Mouse (Mus musculus): Measurements from ENCODE around the gene Lrrk1. TPM values are rescaled to one million over a fixed set of nuclear protein-coding genes. Genes with fewer than 3 reads are reported as not detected.

The Lrrk1 gene
- polyA plus RNA-seq, 1 experiment from 2014 or later = 3.0 TPM

DNA sequence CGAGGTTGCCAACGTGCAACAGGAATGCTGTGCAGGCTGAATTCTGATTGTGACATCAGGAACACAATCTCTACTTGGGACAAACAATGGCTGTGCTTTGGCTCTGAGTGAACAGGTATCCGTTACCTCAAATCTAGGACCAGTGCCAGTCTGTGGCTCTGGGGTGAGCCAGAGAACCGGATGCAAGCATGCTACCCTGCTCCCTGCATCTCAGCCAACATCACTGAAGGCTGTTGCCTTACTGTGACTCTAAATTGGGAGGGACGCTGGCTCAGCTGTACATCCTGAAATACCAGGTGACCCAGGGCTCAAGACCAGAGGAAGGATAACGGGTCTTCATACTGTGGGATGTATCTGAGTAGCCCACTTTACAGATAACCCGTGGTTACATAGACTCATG is 208.4 kb downstream of the Lrrk1 start:
- no peak for DNase-seq
- WGBS (ENCODE audit: insufficient replicate concordance) = 62% methylated on average over 7 of the region's 7 CpGs
- H3K27ac ChIP-seq (ENCODE audit: low read depth) = no peak overlapping the region
- peaks cover 26% of the 10 kb centered on the region for H3K4me1 ChIP-seq (ENCODE audit: insufficient read depth)
- no peak overlapping the region for H3K4me3 ChIP-seq (ENCODE audit: low read depth, low read length)
- H3K9ac ChIP-seq (replicated peaks) = no peak overlapping the region
- no peaks in the 10 kb centered on the region for H3K27me3 ChIP-seq (ENCODE audit: insufficient read depth, low read length)
- no peaks in the 10 kb centered on the region for H3K9me3 ChIP-seq (ENCODE audit: low read length)
- TF ChIP-seq CTCF (IDR thresholded peaks at IDR 0.05; ENCODE audit: low read depth) = no peak
- peaks cover 3% of the 10 kb centered on the region; the same call in 1 of the 2 replicates for H3K36me3 ChIP-seq (replicated peaks; ENCODE audit: insufficient read depth, low read length)
- no peak overlapping the region for H3K4me2 ChIP-seq (ENCODE audit: low read depth, low read length)
- ATAC-seq = no peak

DNA sequence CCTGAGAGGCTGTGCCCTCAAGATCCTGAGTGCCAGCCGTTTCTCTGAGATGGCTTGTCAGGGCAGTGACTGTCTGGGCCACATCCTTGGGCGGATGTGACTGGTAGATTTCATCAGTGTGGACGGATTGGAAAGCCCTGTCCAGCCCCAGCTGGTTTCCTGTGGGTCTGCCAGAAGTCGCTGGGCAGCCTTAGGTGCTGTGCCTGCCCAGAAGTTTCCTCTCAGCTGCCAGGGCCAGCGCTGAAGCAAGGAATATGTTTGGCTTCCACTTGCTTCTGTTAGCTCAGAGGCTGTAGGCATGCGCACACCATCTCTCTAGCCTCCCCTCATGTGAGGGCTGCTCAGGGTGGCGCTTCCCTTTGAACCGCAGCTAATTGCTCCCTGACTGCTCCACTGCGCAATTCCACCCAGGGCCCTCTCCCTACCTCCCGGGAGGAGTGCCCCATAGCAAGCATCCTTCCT is 209.0 kb downstream of the Lrrk1 start:
- Histone ChIP-seq H3K9ac (replicated peaks) (no peak overlapping the region), H3K27ac (ENCODE audit: low read depth) (peak overlapping the region; percentile 39), H3K4me1 (ENCODE audit: insufficient read depth) (peaks cover 26% of the 10 kb centered on the region), H3K27me3 (ENCODE audit: insufficient read depth, low read length) (no peaks in the 10 kb centered on the region), H3K4me2 (ENCODE audit: low read depth, low read length) (no peak overlapping the region), H3K4me3 (ENCODE audit: low read depth, low read length) (no peak overlapping the region), H3K9me3 (ENCODE audit: low read length) (no peaks in the 10 kb centered on the region), H3K36me3 (replicated peaks; ENCODE audit: insufficient read depth, low read length) (peaks cover 8% of the 10 kb centered on the region; the same call in 1 of the 2 replicates)
- TF ChIP-seq CTCF (IDR thresholded peaks at IDR 0.05; ENCODE audit: low read depth) = no peak
- TF ChIP-seq EP300 (IDR thresholded peaks at IDR 0.05; ENCODE audit: low read depth) = no peak
- ATAC-seq (0 out of 2 replicates have a peak, but pooled peaks have one; percentile 11), DNase-seq (no peak)
- WGBS (ENCODE audit: insufficient replicate concordance) = 27% methylated on average over 10 of the region's 10 CpGs

DNA sequence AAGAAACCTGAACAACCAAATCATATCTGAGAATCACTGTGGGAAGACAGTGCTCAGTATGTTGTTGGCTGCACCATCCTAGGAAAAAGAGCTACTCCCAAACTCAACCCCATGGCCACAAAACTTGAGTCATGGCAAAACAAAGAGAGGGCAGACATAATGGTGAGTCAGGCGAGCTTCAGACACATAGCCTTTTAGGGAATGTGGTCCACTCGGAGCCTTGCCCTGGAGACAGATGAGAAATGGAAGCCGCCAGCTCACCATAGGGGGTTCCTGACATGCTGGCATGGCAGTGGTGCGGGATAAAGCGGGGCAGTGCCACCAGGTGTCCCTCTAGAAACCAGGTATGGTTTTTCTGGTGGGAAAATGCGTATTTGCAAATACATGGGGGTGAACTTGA is 210.0 kb downstream of the Lrrk1 start:
- Histone ChIP-seq H3K4me1 (ENCODE audit: insufficient read depth) (peaks cover 23% of the 10 kb centered on the region), H3K4me3 (ENCODE audit: low read depth, low read length) (no peak overlapping the region), H3K27ac (ENCODE audit: low read depth) (no peak overlapping the region; the same call in 1 of the 2 replicates), H3K9ac (replicated peaks) (no peak overlapping the region), H3K36me3 (replicated peaks; ENCODE audit: insufficient read depth, low read length) (peaks cover 9% of the 10 kb centered on the region; the same call in 1 of the 2 replicates), H3K27me3 (ENCODE audit: insufficient read depth, low read length) (no peaks in the 10 kb centered on the region), H3K4me2 (ENCODE audit: low read depth, low read length) (no peak overlapping the region), H3K9me3 (ENCODE audit: low read length) (no peaks in the 10 kb centered on the region)
- DNase-seq (no peak), ATAC-seq (no peak)
- TF ChIP-seq EP300 (IDR thresholded peaks at IDR 0.05; ENCODE audit: low read depth) = no peak
- no peak for TF ChIP-seq CTCF (IDR thresholded peaks at IDR 0.05; ENCODE audit: low read depth)
- WGBS (ENCODE audit: insufficient replicate concordance) = 79% methylated on average over 6 of the region's 6 CpGs

DNA sequence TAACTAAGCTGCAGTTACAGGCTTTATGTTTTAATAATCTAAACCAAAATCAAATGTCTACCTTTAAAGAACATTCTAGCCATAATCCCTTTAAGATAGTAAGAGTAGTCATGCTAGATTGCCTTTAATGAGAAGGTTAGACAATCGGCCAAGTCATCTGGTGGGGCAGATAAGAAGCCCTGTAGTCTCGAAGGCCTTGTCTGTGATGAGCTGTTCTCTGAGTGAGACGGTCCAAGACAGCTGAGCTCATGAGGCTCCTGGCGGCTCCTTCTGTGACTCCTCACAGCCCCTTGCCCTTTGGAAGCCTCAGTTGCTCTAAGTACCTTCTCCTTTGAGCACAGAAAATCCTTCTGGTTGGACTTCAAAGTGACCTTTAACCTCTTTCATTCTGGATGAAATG is 211.2 kb downstream of the Lrrk1 start:
- peaks cover 18% of the 10 kb centered on the region for H3K36me3 ChIP-seq (replicated peaks; ENCODE audit: insufficient read depth, low read length)
- H3K4me3 ChIP-seq (ENCODE audit: low read depth, low read length) = no peak overlapping the region
- ATAC-seq (no peak), DNase-seq (no peak)
- H3K9ac ChIP-seq (replicated peaks) = no peak overlapping the region
- H3K27me3 ChIP-seq (ENCODE audit: insufficient read depth, low read length) = no peaks in the 10 kb centered on the region
- H3K9me3 ChIP-seq (ENCODE audit: low read length) = no peaks in the 10 kb centered on the region
- no peak overlapping the region for H3K27ac ChIP-seq (ENCODE audit: low read depth)
- 50% methylated on average over 4 of the region's 4 CpGs for WGBS (ENCODE audit: insufficient replicate concordance)
- H3K4me2 ChIP-seq (ENCODE audit: low read depth, low read length) = no peak overlapping the region
- no peak for TF ChIP-seq CTCF (IDR thresholded peaks at IDR 0.05; ENCODE audit: low read depth)
- 0 out of 2 replicates have a peak, but pooled peaks have one; percentile 26 for TF ChIP-seq EP300 (IDR thresholded peaks at IDR 0.05; ENCODE audit: low read depth)
- H3K4me1 ChIP-seq (ENCODE audit: insufficient read depth) = peaks cover 23% of the 10 kb centered on the region

Small RNA genes within 50 kb of the gene (microRNA-seq; reads per million reads assigned to microRNA genes)
- not detected for gene Mir7057

Other genes with a start within 250 kb of the Lrrk1 start
- gene Gm10974, start 22.4 kb downstream of the Lrrk1 start, polyA plus RNA-seq (2015; fragmentation: Nextera tagmentation; extraction: Ambion mirVana) = not detected in 2 replicates
- gene Aldh1a3, start 39.2 kb upstream of the Lrrk1 start, polyA plus RNA-seq (2015; fragmentation: Nextera tagmentation; extraction: Ambion mirVana) = 1.3 and 1.4 TPM in 2 replicates

Data from liver, postnatal 0 days (tissue).